23 mouse cellular contexts compared by ENCODE assay signal in genomic region chr19:60040721-60041120, GRCm38 (mm10).
A peak's percentile ranks its signal among the peaks of the same experiment; 100 is the strongest.
DNase-seq lines count a peak whose midpoint lies in the region; ATAC-seq and TF ChIP-seq lines count a peak whose summit lies in the region.
"Had no signal": no experiment of that assay in that cellular context is flagged by ENCODE, and none has a peak within 500 bp of the region (broad histone marks: within the 10 kb centered on the region; RNA-seq: fewer than 3 reads in every experiment).

No protein-coding gene starts in this region.

- POLR2A ChIA-PET in Patski (lab: Charles Lee): interaction anchor here (0.7 kb wide), 1 partner anchor 10 kb away, joined by 4 read pairs; no protein-coding TSS in a partner anchor

- no peaks in the 10 kb centered on the region for H3K27me3 ChIP-seq in kidney, postnatal 0 days (ENCODE audit: insufficient read depth, low read length)
- H3K27me3 ChIP-seq in Patski: no peaks in the 10 kb centered on the region
- H3K27me3 ChIP-seq: hindbrain, embryonic 12.5 days had no signal

- in situ Hi-C loops in Patski (cut with MboI; ENCODE audit: low pct_unique_long_range_greater_than_20kb): no loop called here

- no peak overlapping the region for H3K4me3 ChIP-seq in kidney, postnatal 0 days (replicated peaks; ENCODE audit: low read depth, low read length)
- H3K4me3 ChIP-seq: embryonic facial prominence, embryonic 10.5 days; forebrain, embryonic 10.5 days; heart, embryonic 10.5 days; hindbrain, embryonic 12.5 days had no signal

- DNase-seq in kidney, adult 9 months: peak; percentile 24
- DNase-seq in kidney, postnatal 36 days: no peak
- peak; percentile 32 for DNase-seq in kidney, postnatal 0 days (ENCODE audit: low spot score)
- DNase-seq in kidney, postnatal 10 days: no peak
- DNase-seq in Patski (ENCODE audit: low read depth, low spot score): peak; percentile 54
- DNase-seq in urinary bladder, postnatal 10 days (ENCODE audit: low spot score): no peak
- no peak for DNase-seq in heart, adult 8-10 months (ENCODE audit: low spot score)
- DNase-seq: adrenal gland, postnatal 14 days; cerebellum, adult 2 months; cerebellum, postnatal 10 days; gastrocnemius, postnatal 36 days; heart, adult 11 months; heart, postnatal 10 days; heart, postnatal 4 days had no signal

- no peak overlapping the region for H3K9ac ChIP-seq in kidney, postnatal 0 days (ENCODE audit: low read depth, low read length)
- H3K9ac ChIP-seq: hindbrain, embryonic 12.5 days had no signal

- no peak overlapping the region for H3K4me2 ChIP-seq in kidney, postnatal 0 days (ENCODE audit: low read length)
- H3K4me2 ChIP-seq: hindbrain, embryonic 12.5 days had no signal

- CTCF ChIA-PET in Patski (lab: Charles Lee): interaction anchor here (1.3 kb wide), 1 partner anchor 8 kb away, joined by 6 read pairs; no protein-coding TSS in a partner anchor

- no peak overlapping the region for H3K27ac ChIP-seq in kidney, postnatal 0 days
- H3K27ac ChIP-seq: embryonic facial prominence, embryonic 10.5 days; forebrain, embryonic 10.5 days; heart, embryonic 10.5 days; hindbrain, embryonic 12.5 days had no signal

- no peaks in the 10 kb centered on the region for H3K36me3 ChIP-seq in kidney, postnatal 0 days (ENCODE audit: insufficient read depth, low read length)
- H3K36me3 ChIP-seq: embryonic facial prominence, embryonic 10.5 days; forebrain, embryonic 10.5 days; G1E; heart, embryonic 10.5 days; hindbrain, embryonic 12.5 days had no signal

- ATAC-seq in kidney, postnatal 0 days (replicated peaks; ENCODE audit: low FRiP score, low read depth): no peak
- peak; percentile 95 for ATAC-seq in Patski
- ATAC-seq: CD4-positive, CD25-positive, alpha-beta regulatory T cell, adult 4 months; forebrain, embryonic 14.5 days; hindbrain, embryonic 16.5 days; inflammation-experienced regulatory T-cells, adult 6 months had no signal

- no peak for TF ChIP-seq CTCF in kidney, postnatal 0 days (IDR thresholded peaks at IDR 0.05; ENCODE audit: low read depth)
- no peak for TF ChIP-seq CTCF in Patski (IDR thresholded peaks at IDR 0.05)

- H3K4me1 ChIP-seq in kidney, postnatal 0 days (replicated peaks; ENCODE audit: insufficient read depth, low read length): no peaks in the 10 kb centered on the region
- H3K4me1 ChIP-seq: embryonic facial prominence, embryonic 10.5 days; forebrain, embryonic 10.5 days; heart, embryonic 10.5 days; hindbrain, embryonic 12.5 days had no signal

- H3K9me3 ChIP-seq in kidney, postnatal 0 days (replicated peaks; ENCODE audit: low read length): no peaks in the 10 kb centered on the region
- H3K9me3 ChIP-seq: embryonic facial prominence, embryonic 10.5 days; forebrain, embryonic 10.5 days; G1E; heart, embryonic 10.5 days; hindbrain, embryonic 12.5 days had no signal

Comparison
In these comparisons a context has a peak if more than half of its experiments do, and no peak if none do; other contexts are left out.
1. DNase-seq: peak in kidney, adult 9 months (single experiment), kidney, postnatal 0 days (single experiment) and Patski (single experiment); none in kidney, postnatal 36 days (0 of 2), kidney, postnatal 10 days (single experiment), urinary bladder, postnatal 10 days (single experiment) and heart, adult 8-10 months (single experiment).